Mouse (Mus musculus) urinary bladder, postnatal 25 days (tissue): ENCODE results near the gene Vps4b.

Experiments
- DNase-seq: peaks from one replicate; pipeline ENCODE4 v3.0.0; 2022; ENCODE audit warnings: low spot score

The Vps4b gene

GRCm38 (mm10) chr1:106796542-106796924, at the start of gene Vps4b:
Vps4b (minus strand) TSS chr1:106796728.
- DNase-seq = peak; percentile 85

DNA sequence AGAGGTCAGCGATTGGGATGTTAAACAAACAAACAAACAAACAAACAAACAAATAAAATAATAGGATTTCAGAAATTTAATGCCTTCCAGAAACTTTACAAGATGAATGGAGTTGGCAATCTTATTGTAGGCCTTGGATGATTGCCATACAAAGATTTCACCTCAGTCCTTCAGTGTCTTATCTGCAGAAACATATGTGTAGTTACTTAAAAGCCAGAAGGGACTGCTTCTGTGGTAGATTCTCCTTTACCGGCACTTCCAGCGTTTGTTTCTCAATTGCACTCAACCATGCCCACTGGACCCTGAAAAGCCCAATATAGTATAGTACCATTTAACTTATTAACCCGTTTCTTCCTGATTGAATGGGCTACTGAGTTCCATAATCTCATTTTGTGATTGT, 32.3 kb upstream of the Vps4b start:
- DNase-seq = no peak

- DNase-seq = no peak
Measured at GRCm38 (mm10) chr1:106822297-106822696, 25.8 kb upstream of the Vps4b start.

DNA sequence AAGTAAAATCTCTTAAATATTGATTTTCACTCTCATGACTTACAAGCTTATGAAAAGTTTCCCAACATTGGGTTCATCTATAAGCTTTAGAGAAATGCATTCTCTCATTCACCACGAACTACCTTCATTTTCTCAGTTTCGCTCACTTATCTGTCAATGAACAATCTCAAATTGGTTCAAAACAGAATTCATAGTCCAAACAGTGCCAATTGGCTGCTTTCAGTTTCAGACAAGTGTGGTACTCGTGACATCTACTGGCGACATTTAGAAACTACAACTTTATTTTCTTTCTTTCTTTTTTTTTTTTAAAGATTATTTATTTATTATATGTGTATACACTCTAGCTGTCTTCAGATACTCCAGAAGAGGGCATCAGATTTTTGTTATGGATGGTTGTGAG, 21.8 kb upstream of the Vps4b start:
- DNase-seq = no peak

DNA sequence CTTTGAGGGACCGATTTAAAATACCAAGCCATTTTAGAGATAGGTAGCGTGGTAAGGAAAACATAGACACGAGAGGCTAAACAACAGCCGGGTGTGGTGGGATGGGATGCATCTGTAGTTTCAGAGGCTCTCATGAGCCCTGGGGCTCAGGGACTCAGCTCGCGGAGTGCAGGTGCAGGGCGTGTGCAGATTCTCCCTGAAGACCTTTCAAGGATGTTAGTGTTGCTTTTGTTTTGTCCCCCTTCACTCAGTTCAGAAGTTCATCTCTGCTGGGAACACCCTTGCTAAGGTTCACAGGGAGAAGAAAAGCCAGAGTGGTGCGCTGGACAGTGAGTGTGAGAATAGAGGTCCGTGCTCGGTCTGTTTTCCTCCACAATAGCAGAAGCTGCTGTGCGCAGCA, 20.2 kb upstream of the Vps4b start:
- no peak for DNase-seq

GRCm38 (mm10) chr1:106815265-106815664, 18.7 kb upstream of the Vps4b start:
- no peak for DNase-seq

GRCm38 (mm10) chr1:106814864-106815263, 18.3 kb upstream of the Vps4b start:
- no peak for DNase-seq

DNA sequence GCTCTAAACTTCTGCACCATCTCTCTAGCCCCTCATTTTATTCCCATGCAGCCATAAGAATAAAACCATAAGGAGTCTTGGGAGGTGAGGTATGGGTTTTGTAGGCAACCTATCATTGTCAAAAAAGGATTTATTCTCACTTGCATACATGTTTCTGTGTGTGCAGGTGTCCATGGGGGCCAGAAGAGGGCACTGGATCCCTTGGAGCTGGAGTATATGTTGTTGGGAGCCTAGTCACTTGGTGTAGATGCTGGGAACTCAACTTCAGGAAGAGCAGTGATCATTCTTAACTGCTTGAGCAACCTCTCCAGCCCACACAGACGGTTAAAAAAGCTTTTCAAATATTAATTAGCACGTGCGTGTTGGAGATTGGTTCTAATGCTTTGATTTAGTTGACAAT, 3.4 kb upstream of the Vps4b start:
- DNase-seq = no peak

DNA sequence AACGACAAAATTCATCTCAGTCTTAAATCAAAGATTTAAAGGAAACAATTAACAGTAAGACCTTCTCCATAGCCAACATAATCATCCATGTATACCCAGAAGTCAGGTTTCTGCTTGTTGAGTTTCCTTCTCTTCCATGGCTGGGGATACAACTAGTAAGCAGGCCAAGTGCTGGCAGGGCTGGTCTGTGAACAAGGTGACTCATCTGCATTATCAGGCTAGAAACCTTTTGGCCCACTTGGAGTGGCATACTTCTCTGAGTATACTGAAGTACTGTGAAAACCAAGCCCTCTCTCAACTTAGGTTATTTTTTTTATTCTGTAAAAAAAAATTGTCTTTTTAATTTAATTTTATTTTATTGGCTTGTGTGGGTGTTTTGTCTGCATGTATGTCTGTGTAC, 2.9 kb upstream of the Vps4b start:
- DNase-seq = no peak

DNA sequence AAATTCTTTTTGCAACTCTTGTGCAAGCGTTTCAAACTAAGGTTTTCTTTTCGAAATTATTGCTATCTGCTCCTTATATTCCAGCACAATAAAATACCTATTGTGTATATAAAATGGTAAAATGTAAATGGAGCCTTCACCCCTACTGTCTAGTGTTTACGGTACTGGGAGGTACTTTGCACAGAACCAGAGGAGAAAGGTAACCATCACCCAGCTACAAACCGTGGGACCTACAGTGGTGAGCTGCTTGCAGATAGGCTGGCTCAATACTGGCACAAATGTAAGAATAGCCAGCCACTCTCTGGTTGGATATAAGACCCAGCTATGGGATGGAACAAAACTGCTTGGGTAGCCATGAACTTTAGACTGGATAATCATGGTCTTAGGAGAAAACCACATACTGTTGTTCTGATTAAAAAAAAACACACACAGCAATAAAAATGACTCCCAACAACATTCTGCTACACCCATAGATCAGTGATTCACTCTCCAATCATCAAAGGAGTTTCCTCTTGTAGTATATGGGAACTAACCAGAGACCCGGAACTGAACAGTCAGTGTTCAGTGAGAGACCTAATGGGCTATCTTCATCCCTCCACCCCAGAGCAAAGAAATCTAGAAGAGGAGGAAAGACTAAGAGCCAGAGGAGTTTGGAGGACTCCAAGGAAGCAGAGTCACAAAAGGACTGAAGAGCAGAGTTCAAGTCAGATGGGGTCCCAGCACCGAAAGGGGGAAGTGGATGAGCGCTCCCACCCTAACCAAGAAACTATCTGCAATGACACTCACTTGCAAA, 655 bp upstream of the Vps4b start:
- no peak for DNase-seq

GRCm38 (mm10) chr1:106795634-106796541, 640 bp downstream of the Vps4b start:
- peak; percentile 44 for DNase-seq

DNA sequence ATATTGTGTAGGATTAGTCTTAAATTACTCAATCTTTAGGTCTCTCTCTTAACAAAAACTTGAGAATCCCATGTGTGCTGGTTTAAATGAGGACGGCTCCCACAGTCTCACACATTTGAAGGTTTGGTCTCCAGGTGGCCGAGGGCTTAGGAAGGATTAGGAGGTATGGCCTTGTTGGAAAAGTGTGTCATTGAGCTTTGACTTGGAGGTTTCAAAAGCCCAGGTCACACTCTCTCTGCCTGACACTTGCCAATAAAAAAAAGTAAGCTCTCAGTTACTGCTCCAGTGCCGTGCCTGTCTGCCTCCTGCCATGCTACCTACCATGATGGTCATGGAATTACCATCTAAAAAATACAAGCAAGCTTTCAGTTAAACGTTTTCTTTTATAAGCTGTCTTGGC, 21.6 kb downstream of the Vps4b start:
- no peak for DNase-seq

DNA sequence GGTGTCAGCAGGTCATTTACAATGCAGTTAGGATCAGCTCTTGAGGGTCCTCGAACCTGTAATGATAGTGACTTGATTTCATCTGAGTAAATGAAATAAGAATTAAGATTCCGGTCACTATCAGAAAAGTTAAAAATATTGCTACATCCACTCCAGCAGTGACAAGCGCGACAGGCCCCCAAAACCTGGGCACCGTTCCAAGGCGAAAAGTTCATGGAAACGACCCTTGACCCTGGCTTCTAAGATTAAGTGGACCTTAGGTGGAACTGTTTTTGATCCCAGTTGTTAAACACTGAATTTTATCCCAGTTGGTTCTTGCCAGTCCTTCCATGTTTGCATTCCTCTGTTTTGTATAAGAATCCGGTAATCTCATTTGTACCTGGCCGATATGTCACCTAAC, 22.4 kb downstream of the Vps4b start:
- DNase-seq = no peak

DNA sequence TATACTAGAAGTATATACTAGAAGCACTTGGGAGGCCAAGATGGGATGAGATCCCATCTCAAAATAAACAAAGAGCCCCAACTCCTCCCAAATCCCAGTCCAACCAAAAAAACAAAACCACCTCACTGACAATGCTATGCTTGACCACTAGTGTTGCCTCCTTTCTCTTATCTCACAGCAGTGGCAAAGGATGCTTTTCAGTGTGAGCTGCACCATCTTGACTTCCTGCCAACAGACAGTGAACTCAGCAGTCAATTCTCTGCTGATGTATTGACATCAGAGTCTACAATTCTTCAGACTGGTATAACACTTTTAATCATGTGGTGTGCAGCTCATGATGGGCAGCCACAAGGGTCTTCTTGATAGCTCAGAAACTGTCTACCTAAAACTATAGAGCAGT, 27.8 kb downstream of the Vps4b start:
- DNase-seq = no peak

- DNase-seq = no peak
Measured at GRCm38 (mm10) chr1:106765771-106766170, 30.8 kb downstream of the Vps4b start.

GRCm38 (mm10) chr1:106764846-106765245, 31.7 kb downstream of the Vps4b start:
- no peak for DNase-seq

DNA sequence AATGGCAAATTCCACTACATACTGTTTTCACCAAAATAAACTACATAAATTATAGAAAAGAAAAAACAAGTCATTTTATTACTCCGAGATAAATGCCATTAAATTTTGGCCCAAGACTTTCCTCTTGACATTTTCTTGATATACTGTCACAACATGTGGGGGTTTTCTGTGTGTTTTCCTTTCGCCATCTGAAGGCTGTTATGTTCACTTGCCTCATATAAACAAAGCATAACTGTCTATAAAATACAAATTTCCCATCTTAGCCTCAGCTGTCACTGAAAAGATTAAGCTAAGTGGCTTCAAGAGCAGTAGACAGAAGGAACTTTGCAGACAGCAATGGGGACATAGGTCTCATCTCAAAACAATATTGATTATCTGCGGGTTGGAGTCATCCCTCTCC, 32.2 kb downstream of the Vps4b start:
- no peak for DNase-seq

- DNase-seq = no peak
Measured at GRCm38 (mm10) chr1:106760750-106761149, 35.8 kb downstream of the Vps4b start.

- DNase-seq = peak; percentile 88
Measured at GRCm38 (mm10) chr1:106759572-106760435, 36.7 kb downstream of the Vps4b start, which contains the start of gene Kdsr. Kdsr (minus strand) TSS chr1:106759727.

- peak; percentile 43 for DNase-seq
Measured at GRCm38 (mm10) chr1:106758734-106759571, 37.6 kb downstream of the Vps4b start.

- no peak for DNase-seq
Measured at GRCm38 (mm10) chr1:106756633-106757032, 39.9 kb downstream of the Vps4b start.
